Mouse (Mus musculus) heart, embryonic 14.5 days (tissue): ENCODE measurements at regions not wholly inside any gene's neighbourhood (a gene's known extent, or its start where the extent isn't known, plus 50 kb on each side); places are given as distances from the start of the nearest gene placed in this dataset.
"Not testable (repeated sequence)": the region's sequence is repeated elsewhere in the genome, so short reads cannot be mapped to it uniquely, and the experiment has no call there.

Source experiments
- ATAC-seq: fragments of 200-750 bp; cut with Nextera tagmentation; 2 replicates; pipeline ENCODE4 v1.8.0; 2017; ENCODE audit warnings: low read depth, moderate TSS enrichment; ENCODE audit not compliant: insufficient number of reproducible peaks, insufficient read depth, low FRiP score
- H3K27ac ChIP-seq, 2 experiments: fragments of 200-500 bp in 1 of 2; fragments of 300-500 bp in 1 of 2; sonication (generic) in 1 of 2; replicated peaks in 1 of 2; 2 replicates each; pipeline ENCODE4 v1.5.1; 2012 to 2014; ENCODE audit warnings: low read depth in 2 of 2, low read length in 2 of 2, control low read depth in 1 of 2, mild to moderate bottlenecking in 1 of 2, mixed read lengths in 1 of 2; ENCODE audit not compliant: control insufficient read depth in 1 of 2, insufficient read depth in 1 of 2
- H3K27me3 ChIP-seq: fragments of 300-500 bp; sonication (generic); 2 replicates; pipeline ENCODE4 v1.6.1; 2014; ENCODE audit warnings: mild to moderate bottlenecking, low read length, control low read depth; ENCODE audit not compliant: control insufficient read depth, insufficient read depth
- H3K36me3 ChIP-seq: fragments of 300-500 bp; sonication (generic); 2 replicates; pipeline ENCODE4 v1.6.1; 2014; ENCODE audit warnings: mild to moderate bottlenecking, control low read depth, low read length, mixed read lengths; ENCODE audit not compliant: control insufficient read depth, insufficient read depth
- H3K4me1 ChIP-seq, 2 experiments: fragments of 200-500 bp in 1 of 2; fragments of 300-500 bp in 1 of 2; sonication (generic) in 1 of 2; 2 replicates each; pipeline ENCODE4 v1.6.1; 2012 to 2014; ENCODE audit warnings: low read length in 2 of 2, control low read depth in 1 of 2, mixed read lengths in 1 of 2; ENCODE audit not compliant: control insufficient read depth in 2 of 2, insufficient read depth in 2 of 2
- H3K4me2 ChIP-seq: fragments of 300-500 bp; sonication (generic); 2 replicates; pipeline ENCODE4 v1.6.1; 2014; ENCODE audit warnings: mild to moderate bottlenecking, low read length
- H3K4me3 ChIP-seq, 2 experiments: fragments of 200-500 bp in 1 of 2; fragments of 300-500 bp in 1 of 2; sonication (generic) in 1 of 2; 2 replicates each; pipeline ENCODE4 v1.5.1; 2012 to 2014; ENCODE audit warnings: low read length in 2 of 2, mild to moderate bottlenecking in 2 of 2, control low read depth in 1 of 2, low read depth in 1 of 2, moderate library complexity in 1 of 2; ENCODE audit not compliant: control insufficient read depth in 1 of 2, insufficient read depth in 1 of 2
- H3K9ac ChIP-seq: fragments of 300-500 bp; sonication (generic); 2 replicates; pipeline ENCODE4 v1.6.1; 2014; ENCODE audit warnings: mild to moderate bottlenecking, low read length
- H3K9me3 ChIP-seq: fragments of 300-500 bp; sonication (generic); 2 replicates; pipeline ENCODE4 v1.6.1; 2016; ENCODE audit warnings: low read length, control low read depth; ENCODE audit not compliant: control insufficient read depth
- WGBS: fragments of 180-500 bp; shearing (Covaris S2); extraction: QIAGEN DNeasy Blood & Tissue Kit; methylation state at CpG from one replicate; pipeline ENCODE4 v1.1.7; 2014; 5-methylcytosine and 5-hydroxymethylcytosine counted together

- Histone ChIP-seq H3K9me3 (no peaks in the 10 kb centered on the region), H3K4me3 (no peak overlapping the region), H3K36me3 (no peaks in the 10 kb centered on the region), H3K4me1 (no peaks in the 10 kb centered on the region), H3K27me3 (no peaks in the 10 kb centered on the region), H3K27ac (no peak overlapping the region), H3K4me2 (no peak overlapping the region), H3K9ac (no peak overlapping the region)
- no peak for ATAC-seq
- 53% methylated on average over 3 of the region's 3 CpGs for WGBS
Observed at GRCm38 (mm10) chr13:4783290-4783689, 174.3 kb upstream of the Akr1e1 start.

- H3K36me3 ChIP-seq, H3K9me3 ChIP-seq, H3K4me3 ChIP-seq, H3K4me2 ChIP-seq, ATAC-seq, H3K9ac ChIP-seq, H3K4me1 ChIP-seq, H3K27ac ChIP-seq, H3K27me3 ChIP-seq: not testable (repeated sequence)
- WGBS: 73% methylated on average over 3 of the region's 3 CpGs
Observed at GRCm38 (mm10) chr13:4778264-4778823, 169.4 kb upstream of the Akr1e1 start.

GRCm38 (mm10) chr13:4776855-4777254, 167.9 kb upstream of the Akr1e1 start:
- no peaks in the 10 kb centered on the region for H3K4me1 ChIP-seq
- H3K36me3 ChIP-seq: no peaks in the 10 kb centered on the region
- no peak overlapping the region for H3K4me3 ChIP-seq
- WGBS: 32% methylated on average over 4 of the region's 4 CpGs
- H3K27ac ChIP-seq: no peak overlapping the region
- H3K27me3 ChIP-seq: no peaks in the 10 kb centered on the region
- H3K9ac ChIP-seq: no peak overlapping the region
- no peaks in the 10 kb centered on the region for H3K9me3 ChIP-seq
- no peak for ATAC-seq
- no peak overlapping the region for H3K4me2 ChIP-seq

GRCm38 (mm10) chr13:4772324-4772723, 163.3 kb upstream of the Akr1e1 start:
- no peaks in the 10 kb centered on the region for H3K9me3 ChIP-seq
- H3K4me1 ChIP-seq: peaks cover 0 to 3% of the 10 kb centered on the region in 2 experiments; a peak in 1 of 4 replicates
- no peak for ATAC-seq
- no peaks in the 10 kb centered on the region for H3K36me3 ChIP-seq
- H3K4me3 ChIP-seq: no peak overlapping the region
- 91% methylated on average over 2 of the region's 2 CpGs for WGBS
- no peak overlapping the region for H3K4me2 ChIP-seq
- H3K27me3 ChIP-seq: no peaks in the 10 kb centered on the region
- H3K27ac ChIP-seq: peak overlapping the region in 1 of 2 experiments; percentile 97; a peak in 1 of 4 replicates
- no peak overlapping the region for H3K9ac ChIP-seq

GRCm38 (mm10) chr13:4771120-4772075, 162.4 kb upstream of the Akr1e1 start:
- peak overlapping the region; percentile 63 for H3K4me2 ChIP-seq
- no peaks in the 10 kb centered on the region for H3K36me3 ChIP-seq
- H3K4me1 ChIP-seq: peaks cover 0 to 3% of the 10 kb centered on the region in 2 experiments; a peak in 1 of 4 replicates
- peak overlapping the region; percentile 92 to 97 for H3K27ac ChIP-seq
- ATAC-seq: peak; percentile 100
- H3K27me3 ChIP-seq: no peaks in the 10 kb centered on the region
- 7% methylated on average over 12 of the region's 12 CpGs for WGBS
- H3K9ac ChIP-seq: peak overlapping the region; percentile 64
- no peaks in the 10 kb centered on the region for H3K9me3 ChIP-seq
- H3K4me3 ChIP-seq: peak overlapping the region; percentile 1 to 27; a peak in 3 of 4 replicates

GRCm38 (mm10) chr13:4759965-4760364, 151.0 kb upstream of the Akr1e1 start:
- H3K4me1 ChIP-seq: no peaks in the 10 kb centered on the region

GRCm38 (mm10) chr13:4756529-4756928, 147.6 kb upstream of the Akr1e1 start:
- no peaks in the 10 kb centered on the region for H3K36me3 ChIP-seq
- no peaks in the 10 kb centered on the region for H3K4me1 ChIP-seq
- no peak for ATAC-seq
- H3K27me3 ChIP-seq: no peaks in the 10 kb centered on the region
- H3K27ac ChIP-seq: no peak overlapping the region
- no peak overlapping the region for H3K9ac ChIP-seq
- no peaks in the 10 kb centered on the region for H3K9me3 ChIP-seq
- H3K4me3 ChIP-seq: no peak overlapping the region
- no peak overlapping the region for H3K4me2 ChIP-seq

More at GRCm38 (mm10) chr13:4759965-4760364, 151.0 kb upstream of the Akr1e1 start:
- H3K4me2 ChIP-seq: no peak overlapping the region
- no peaks in the 10 kb centered on the region for H3K36me3 ChIP-seq
- no peak overlapping the region for H3K27ac ChIP-seq
- no peak overlapping the region for H3K4me3 ChIP-seq
- H3K27me3 ChIP-seq: no peaks in the 10 kb centered on the region
- H3K9me3 ChIP-seq: no peaks in the 10 kb centered on the region
- ATAC-seq: no peak
- WGBS: 60% methylated on average over 3 of the region's 3 CpGs
- H3K9ac ChIP-seq: no peak overlapping the region
